Mouse (Mus musculus) spleen, postnatal 14 days (tissue): ENCODE measurements around the gene Gm572.

Source experiments
- DNase-seq, 2 experiments: peaks; one replicate each; pipeline ENCODE4 v3.0.0; 2021 to 2022; ENCODE audit warnings: low spot score in 2 of 2

The Gm572 gene

GRCm38 (mm10) chr4:148643291-148644156 is at the start of gene Gm572:
Gm572 (plus strand) TSS chr4:148643317.
- DNase-seq = no peak

- no peak for DNase-seq
These were observed 49.1 kb upstream of the Gm572 start for GRCm38 (mm10) chr4:148593996-148594395.

GRCm38 (mm10) chr4:148595916-148596315 is 47.2 kb upstream of the Gm572 start:
- DNase-seq = no peak

- DNase-seq = no peak
These were observed 46.4 kb upstream of the Gm572 start for GRCm38 (mm10) chr4:148596731-148597130.

GRCm38 (mm10) chr4:148598826-148599225 is 44.3 kb upstream of the Gm572 start:
- no peak for DNase-seq

GRCm38 (mm10) chr4:148600316-148600715 is 42.8 kb upstream of the Gm572 start:
- DNase-seq = no peak

- no peak for DNase-seq
These were observed 41.2 kb upstream of the Gm572 start for GRCm38 (mm10) chr4:148601871-148602270.

- no peak for DNase-seq
These were observed 40.6 kb upstream of the Gm572 start, which contains the start of gene Masp2 for GRCm38 (mm10) chr4:148602357-148603120. Masp2 (plus strand) TSS chr4:148602554.

GRCm38 (mm10) chr4:148603376-148604139 is 39.6 kb upstream of the Gm572 start:
- no peak for DNase-seq

- no peak for DNase-seq
These were observed 39.0 kb upstream of the Gm572 start for GRCm38 (mm10) chr4:148604141-148604540.

GRCm38 (mm10) chr4:148604541-148605165 is 38.5 kb upstream of the Gm572 start:
- peak; percentile 32 to 65 for DNase-seq

- peak; percentile 52 to 77 for DNase-seq
These were observed 35.4 kb upstream of the Gm572 start for GRCm38 (mm10) chr4:148607758-148608157.

- DNase-seq = no peak
These were observed 33.3 kb upstream of the Gm572 start for GRCm38 (mm10) chr4:148609805-148610204.

- no peak for DNase-seq
These were observed 32.3 kb upstream of the Gm572 start for GRCm38 (mm10) chr4:148610631-148611364.

- no peak for DNase-seq
These were observed 30.6 kb upstream of the Gm572 start for GRCm38 (mm10) chr4:148612557-148612956.

- DNase-seq = no peak
These were observed 29.4 kb upstream of the Gm572 start for GRCm38 (mm10) chr4:148613738-148614137.

GRCm38 (mm10) chr4:148619805-148620204 is 23.3 kb upstream of the Gm572 start:
- no peak for DNase-seq

- no peak for DNase-seq
These were observed 22.4 kb upstream of the Gm572 start for GRCm38 (mm10) chr4:148620718-148621117.

GRCm38 (mm10) chr4:148622485-148622884 is 20.6 kb upstream of the Gm572 start:
- DNase-seq = no peak

GRCm38 (mm10) chr4:148623609-148624008 is 19.5 kb upstream of the Gm572 start:
- no peak for DNase-seq

GRCm38 (mm10) chr4:148625010-148625409 is 18.1 kb upstream of the Gm572 start:
- DNase-seq = no peak
